Mouse (Mus musculus): ENCODE measurements around the gene Zfp784.

DNA sequence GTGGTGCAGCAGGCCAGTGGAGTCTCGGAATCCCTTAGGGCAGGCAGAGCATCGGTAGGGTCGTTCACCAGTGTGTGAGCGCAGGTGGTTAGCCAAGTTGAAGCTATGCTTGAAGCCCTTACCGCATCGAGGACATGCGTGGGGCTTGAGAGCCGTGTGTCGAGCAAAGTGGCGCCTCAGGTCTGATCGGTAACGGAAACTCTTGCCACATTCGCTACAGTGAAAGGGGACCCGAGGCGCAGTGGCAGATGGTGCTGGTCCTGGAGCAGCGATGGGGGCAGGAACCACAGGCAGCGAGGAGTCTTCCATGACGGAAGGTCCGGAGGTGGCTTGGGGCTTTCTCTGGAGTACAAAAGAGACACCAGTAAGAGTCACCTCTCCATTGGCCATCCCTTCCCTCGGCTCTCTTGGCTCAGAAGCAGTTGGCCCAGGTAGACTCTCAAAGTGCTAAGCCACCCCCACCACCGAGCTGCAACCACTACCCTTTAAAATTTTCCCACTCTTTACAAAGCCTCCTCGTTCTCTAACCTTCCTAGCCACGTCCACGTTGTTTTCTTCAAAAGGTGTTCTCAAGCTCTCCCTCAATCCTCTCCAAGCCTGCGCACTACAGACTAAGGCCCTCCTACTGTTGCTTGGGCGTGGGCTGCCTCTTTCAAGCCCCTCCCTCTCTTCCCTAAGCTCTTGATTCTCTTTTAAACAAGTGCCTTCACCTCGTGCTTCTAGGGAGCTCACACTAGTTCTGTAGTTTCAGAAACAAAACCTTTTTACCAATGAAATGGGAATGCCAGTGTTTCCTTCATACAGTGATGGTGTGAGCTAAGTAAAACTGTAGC lies 25.3 kb downstream of the Zfp784 start:
- TF ChIP-seq CTCF (conservative IDR thresholded peaks at IDR 0.05; ENCODE audit: insufficient read depth, insufficient read length, low read depth, low read length) (no peak), POLR2A (IDR thresholded peaks at IDR 0.05; ENCODE audit: low read depth, low read length) (no peak)
